In genomic region chr10:17213310-17214064, GRCm38 (mm10) we compare ENCODE assay signal across 9 mouse cellular contexts.
DNase-seq lines count a peak whose midpoint lies in the region; ATAC-seq lines count a peak whose summit lies in the region.
"Had no signal": no experiment of that assay in that cellular context is flagged by ENCODE, and none has a peak within 500 bp of the region (broad histone marks: within the 10 kb centered on the region; RNA-seq: fewer than 3 reads in every experiment).

No protein-coding gene starts in this region.

- H3K4me2 ChIP-seq in heart, embryonic 12.5 days: peak overlapping the region; percentile 6; the same call in 1 of the 2 replicates
- no peak overlapping the region for H3K4me2 ChIP-seq in midbrain, embryonic 11.5 days

- no peak for ATAC-seq in heart, embryonic 12.5 days (ENCODE audit: insufficient number of reproducible peaks, low FRiP score)
- ATAC-seq in midbrain, embryonic 11.5 days (ENCODE audit: low FRiP score): peak; percentile 56

- H3K9ac ChIP-seq in heart, embryonic 12.5 days: no peak overlapping the region
- H3K9ac ChIP-seq in midbrain, embryonic 11.5 days (ENCODE audit: low read length): no peak overlapping the region

- H3K27me3 ChIP-seq in heart, embryonic 12.5 days (replicated peaks): no peaks in the 10 kb centered on the region
- no peaks in the 10 kb centered on the region for H3K27me3 ChIP-seq in midbrain, embryonic 11.5 days (ENCODE audit: control insufficient read depth, insufficient read depth, low read length)

- no peaks in the 10 kb centered on the region for H3K4me1 ChIP-seq in heart, embryonic 12.5 days (replicated peaks)
- peaks cover 8% of the 10 kb centered on the region; the same call in 1 of the 2 replicates for H3K4me1 ChIP-seq in midbrain, embryonic 11.5 days (ENCODE audit: control insufficient read depth, insufficient read depth, low read length)

- no peaks in the 10 kb centered on the region for H3K36me3 ChIP-seq in heart, embryonic 12.5 days
- H3K36me3 ChIP-seq in midbrain, embryonic 11.5 days (ENCODE audit: control insufficient read depth, insufficient read depth, low read length): no peaks in the 10 kb centered on the region

- DNase-seq in heart, adult 8-10 months (ENCODE audit: low spot score): no peak
- peak; percentile 81 for DNase-seq in NIH3T3 (ENCODE audit: low read depth)
- DNase-seq in forelimb bud, embryonic 11.5 days (ENCODE audit: low read depth, low spot score): peak; percentile 86
- DNase-seq in midbrain, embryonic 11.5 days (ENCODE audit: low spot score, missing footprints): peak; percentile 84
- DNase-seq in ovary, adult 18-20 months (ENCODE audit: low spot score): no peak
- DNase-seq in MN1 (ENCODE audit: low spot score): no peak
- DNase-seq in gastrocnemius, adult 8-10 months (ENCODE audit: low spot score in 2 of 2): no peak

- H3K27ac ChIP-seq in heart, embryonic 12.5 days (ENCODE audit: poor library complexity, severe bottlenecking): no peak overlapping the region
- no peak overlapping the region for H3K27ac ChIP-seq in midbrain, embryonic 11.5 days (ENCODE audit: low read depth, low read length)
- H3K27ac ChIP-seq: macrophage had no signal

- 52% methylated on average over 7 of the region's 7 CpGs for WGBS in heart, embryonic 12.5 days
- WGBS in midbrain, embryonic 11.5 days: 50% methylated on average over 6 of the region's 7 CpGs

- H3K9me3 ChIP-seq in heart, embryonic 12.5 days (replicated peaks): no peaks in the 10 kb centered on the region
- H3K9me3 ChIP-seq in midbrain, embryonic 11.5 days (ENCODE audit: control insufficient read depth, low read length): no peaks in the 10 kb centered on the region

- H3K4me3 ChIP-seq in heart, embryonic 12.5 days: no peak overlapping the region
- H3K4me3 ChIP-seq in midbrain, embryonic 11.5 days (ENCODE audit: low read depth, low read length): no peak overlapping the region

Comparison
In these comparisons a context has a peak if more than half of its experiments do, and no peak if none do; other contexts are left out.
1. DNase-seq: peak in NIH3T3 (single experiment), forelimb bud, embryonic 11.5 days (single experiment) and midbrain, embryonic 11.5 days (single experiment); none in heart, adult 8-10 months (single experiment), ovary, adult 18-20 months (single experiment), MN1 (single experiment) and gastrocnemius, adult 8-10 months (0 of 2).